Mouse (Mus musculus): ENCODE measurements around the gene Mitd1. TPM values are rescaled to one million over a fixed set of nuclear protein-coding genes. Genes with fewer than 3 reads are reported as not detected.

Gene Mitd1
- polyA plus RNA-seq (2021; fragmentation: Nextera tagmentation), result 10.4 and 11.2 TPM in 2 replicates
- long read RNA-seq, experiment 1, transcript Mitd1-201 (7 exons, 1,231 nt), result major isoform, 7 of 22 reads
- long read RNA-seq, experiment 1, partial matches to known transcripts, result 1 of 22 reads
- long read RNA-seq, experiment 1, other reads (novel, unspliced or antisense), result 13 of 22 reads
- long read RNA-seq, experiment 2, partial matches to known transcripts, result 3 of 5 reads
- long read RNA-seq, experiment 2, other reads (novel, unspliced or antisense), result 0 of 5 reads

GRCm38 (mm10) chr1:37890025-37890652 lies at the start of gene Mitd1, which contains the start of gene Mrpl30:
Gene Mitd1 (minus strand): TSS chr1:37890411.
Gene Mrpl30 (plus strand): TSS chr1:37890477.

DNA sequence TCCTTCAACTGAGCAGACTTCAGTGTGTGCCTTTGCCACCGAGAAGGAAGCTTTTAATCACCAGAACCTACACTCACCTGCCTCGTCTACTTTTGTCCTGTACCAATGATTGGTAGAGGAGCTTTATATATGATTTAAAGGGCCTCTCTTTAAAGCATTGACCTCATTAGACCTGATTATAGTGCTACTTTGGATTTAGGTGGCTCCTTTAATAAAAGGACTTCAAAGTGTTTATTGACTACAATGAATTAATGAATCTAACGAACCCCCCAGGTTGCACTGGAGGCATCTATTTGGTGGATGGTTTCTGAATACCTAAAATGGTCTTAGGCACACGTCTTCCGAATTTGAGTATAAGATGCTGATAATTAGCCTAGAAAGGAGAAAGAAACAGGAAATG lies 26.2 kb upstream of the Mitd1 start, which contains the start of gene Lyg2:
Gene Lyg2 (minus strand): TSS at position 101 of the 400 bp plus-strand sequence.

GRCm38 (mm10) chr1:37871704-37872103 lies 18.5 kb downstream of the Mitd1 start, which contains the start of gene Lipt1:
Gene Lipt1 (plus strand): TSS chr1:37871738.

DNA sequence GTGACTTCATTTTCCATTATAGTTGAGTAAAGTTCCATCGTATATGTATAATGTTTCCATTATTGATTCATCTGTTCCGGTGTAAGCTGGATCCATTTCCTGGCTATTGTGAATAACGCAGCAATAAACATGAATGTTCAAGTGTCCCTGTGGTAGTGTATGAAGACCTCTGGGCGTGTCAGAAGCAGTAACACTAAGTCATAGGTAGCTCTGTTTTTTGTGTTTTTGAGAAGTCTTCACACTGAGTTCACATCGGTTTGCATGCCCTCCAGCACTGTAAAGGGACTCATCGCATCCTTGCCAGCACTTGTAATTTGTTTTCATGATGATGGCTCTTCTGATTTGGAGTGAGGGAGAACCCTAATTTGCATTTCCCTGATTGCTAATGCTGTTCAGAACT lies 23.9 kb downstream of the Mitd1 start, which contains the start of gene Tsga10:
Gene Tsga10 (minus strand): TSS at position 144 of the 400 bp plus-strand sequence.

Other genes starting within 250 kb of the Mitd1 start
- 30.3 and 68.3 TPM in 2 replicates for gene 2010300C02Rik, start 170.3 kb downstream of the Mitd1 start, polyA plus RNA-seq (2021; fragmentation: Nextera tagmentation)
- gene Tsga10, start 24.0 kb downstream of the Mitd1 start, polyA plus RNA-seq (2021; fragmentation: Nextera tagmentation), result 4.5 and 5.0 TPM in 2 replicates
- gene Lipt1, start 18.7 kb downstream of the Mitd1 start, polyA plus RNA-seq (2021; fragmentation: Nextera tagmentation), result 6.0 and 6.4 TPM in 2 replicates
- 298 and 362 TPM in 2 replicates for gene Mrpl30, start 66 bp upstream of the Mitd1 start, polyA plus RNA-seq (2021; fragmentation: Nextera tagmentation)
- gene Lyg2, start 26.1 kb upstream of the Mitd1 start, polyA plus RNA-seq (2021; fragmentation: Nextera tagmentation), result 0.05 TPM in 1 of 2 replicates, not detected in the other
- gene Lyg1, start 67.3 kb upstream of the Mitd1 start, polyA plus RNA-seq (2021; fragmentation: Nextera tagmentation), result not detected in 2 replicates
- 71.2 and 81.6 TPM in 2 replicates for gene Txndc9, start 107.5 kb upstream of the Mitd1 start, polyA plus RNA-seq (2021; fragmentation: Nextera tagmentation)
- gene Eif5b, start 107.6 kb upstream of the Mitd1 start, polyA plus RNA-seq (2021; fragmentation: Nextera tagmentation), result 15.9 and 16.1 TPM in 2 replicates
- gene Rev1, start 239.4 kb upstream of the Mitd1 start, polyA plus RNA-seq (2021; fragmentation: Nextera tagmentation), result 4.4 and 12.1 TPM in 2 replicates